Mouse (Mus musculus) liver, postnatal 0 days (tissue): Measurements from ENCODE around the gene Arhgap15.

Experiments
- CTCF ChIP-seq: sonication (generic); IDR thresholded peaks from 2 replicates; pipeline ENCODE4 v1.5.1; 2016; ENCODE audit warnings: antibody characterized with exemption, low read depth
- EP300 ChIP-seq: IDR thresholded peaks from 2 replicates; pipeline ENCODE4 v1.6.1; 2016; ENCODE audit warnings: antibody characterized with exemption, low read depth, mild to moderate bottlenecking

DNA sequence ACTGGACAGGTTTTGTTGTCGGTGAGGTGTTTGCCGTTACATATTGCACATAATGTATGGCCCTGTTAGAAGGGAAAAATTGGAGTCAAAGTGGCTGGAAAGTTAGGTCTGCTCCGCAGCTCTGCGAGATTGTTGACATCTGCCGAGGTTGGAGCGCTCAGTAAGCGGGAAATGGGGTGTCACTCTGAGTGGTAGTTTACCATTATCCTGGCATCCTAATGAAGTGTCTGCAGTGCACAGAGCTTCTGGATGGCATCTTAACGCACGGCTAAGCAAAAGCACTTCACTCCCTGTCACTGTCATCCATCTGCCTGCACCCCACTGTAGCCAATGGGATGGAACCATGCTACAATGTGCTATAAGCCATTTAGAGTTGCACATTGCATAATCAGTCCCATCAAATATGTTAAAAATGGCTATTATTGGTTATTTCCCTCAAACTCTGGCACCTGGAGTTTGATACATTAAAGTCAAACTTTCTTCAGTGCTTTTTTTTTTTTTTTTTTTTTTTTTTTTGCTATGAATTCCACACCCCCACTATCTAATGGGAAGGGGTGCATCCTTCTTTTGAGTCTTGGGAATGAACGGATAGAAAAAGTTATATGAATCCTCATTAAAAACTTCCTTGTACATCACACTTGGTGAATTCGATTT lies 561.6 kb downstream of the Arhgap15 start:
- TF ChIP-seq EP300 (no peak), CTCF (no peak)
